Mouse (Mus musculus) left cerebral cortex, postnatal 4 days (tissue): ENCODE measurements at regions not wholly inside any gene's neighbourhood (a gene's known extent, or its start where the extent isn't known, plus 50 kb on each side); places are given as distances from the start of the nearest gene placed in this dataset.
"Not testable (repeated sequence)": the region's sequence is repeated elsewhere in the genome, so short reads cannot be mapped to it uniquely, and the experiment has no call there.

Experiments
- DNase-seq: peaks from one replicate; pipeline ENCODE4 v3.0.0-alpha.2; 2022
- intact Hi-C: fragments of 180-260 bp; cut with DNase I; formaldehyde crosslinking; loops from one replicate; pipeline ENCODE4 v1.15.1; 2025

- DNase-seq, intact Hi-C loops: not testable (repeated sequence)
Measured at GRCm38 (mm10) chr1:184669173-184669572, 63.2 kb downstream of the Hlx start.

DNA sequence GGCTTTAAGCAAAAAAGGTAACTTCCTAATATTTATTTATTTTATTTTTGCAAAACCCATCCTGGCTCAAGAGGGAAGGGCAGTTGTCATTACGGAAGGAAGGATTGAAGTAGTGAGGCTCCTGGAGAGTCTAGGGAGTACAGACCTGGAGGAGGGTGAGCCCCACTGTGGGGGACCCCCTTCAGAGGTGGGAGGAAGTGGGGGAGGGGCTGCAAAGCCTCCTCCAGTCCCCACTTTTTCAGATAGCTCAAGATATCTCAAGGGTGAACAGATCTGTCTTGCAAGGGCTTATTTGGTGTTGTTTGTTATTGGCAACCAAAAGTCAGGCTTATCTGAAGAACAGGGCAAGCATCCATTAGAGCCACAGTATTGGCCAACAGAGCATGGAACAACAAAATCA, 64.0 kb downstream of the Hlx start:
- intact Hi-C loops, result no loop called here
- no peak for DNase-seq

- DNase-seq, result no peak
Measured at GRCm38 (mm10) chr1:184668022-184668421, 64.4 kb downstream of the Hlx start.

GRCm38 (mm10) chr1:184665243-184665642, 67.2 kb downstream of the Hlx start:
- intact Hi-C loops, result no loop called here

More at GRCm38 (mm10) chr1:184668022-184668421, 64.4 kb downstream of the Hlx start:
- intact Hi-C loops, result no loop called here

GRCm38 (mm10) chr1:184664098-184664375, 68.4 kb downstream of the Hlx start:
- DNase-seq, result no peak
- intact Hi-C loops, result no loop called here

More at GRCm38 (mm10) chr1:184665243-184665642, 67.2 kb downstream of the Hlx start:
- DNase-seq, result no peak

- no peak for DNase-seq
- intact Hi-C loops, result no loop called here
Measured at GRCm38 (mm10) chr1:184663300-184664097, 68.9 kb downstream of the Hlx start.

GRCm38 (mm10) chr1:184650541-184651105, 81.8 kb downstream of the Hlx start:
- DNase-seq, result no peak
- intact Hi-C loops, result no loop called here

- DNase-seq, result no peak
- intact Hi-C loops, result no loop called here
Measured at GRCm38 (mm10) chr1:184647920-184648540, 84.4 kb downstream of the Hlx start.

DNA sequence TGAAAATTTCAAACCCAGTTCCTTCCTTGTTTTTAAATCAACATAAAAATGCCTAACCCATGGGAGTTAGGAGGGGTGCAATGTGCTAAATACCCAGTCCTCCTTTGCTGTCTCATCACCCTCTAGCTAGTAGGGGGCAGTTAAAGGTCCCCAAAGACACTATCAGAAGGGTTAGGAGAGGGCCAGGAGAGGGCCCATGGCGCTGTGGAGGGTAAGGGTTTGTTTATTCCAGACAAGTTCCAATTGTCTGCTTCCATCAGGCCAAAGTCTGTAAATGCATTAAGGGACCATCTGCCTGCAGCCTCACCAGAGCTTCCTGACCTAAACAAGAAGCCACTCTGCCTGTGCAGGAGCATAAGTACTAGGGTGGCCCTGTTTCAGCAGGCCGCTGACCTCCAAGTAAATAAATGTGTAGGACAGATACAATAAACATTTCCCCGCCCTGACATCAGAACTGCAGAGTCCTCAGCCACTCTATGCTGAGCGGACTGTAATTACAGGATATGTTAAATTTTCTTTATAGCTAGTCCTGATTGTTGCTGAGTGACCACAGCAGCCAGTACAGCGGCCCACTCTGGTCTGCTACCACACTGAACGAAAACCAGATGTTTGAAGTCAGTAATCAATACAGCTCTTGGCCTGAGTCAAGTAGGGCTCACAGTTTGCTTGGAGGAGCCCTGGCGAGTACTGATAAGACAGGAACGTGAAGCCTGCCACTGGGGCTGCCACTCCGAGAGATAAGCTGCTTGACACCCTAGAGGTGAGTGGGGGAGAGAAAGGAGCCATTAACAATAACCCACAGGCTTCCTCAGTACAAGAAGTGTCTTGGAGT, 87.4 kb downstream of the Hlx start:
- no peak for DNase-seq
- intact Hi-C loops, result no loop called here

- DNase-seq, result no peak
- intact Hi-C loops, result no loop called here
Measured at GRCm38 (mm10) chr1:184630695-184631475, 101.5 kb downstream of the Hlx start.

DNA sequence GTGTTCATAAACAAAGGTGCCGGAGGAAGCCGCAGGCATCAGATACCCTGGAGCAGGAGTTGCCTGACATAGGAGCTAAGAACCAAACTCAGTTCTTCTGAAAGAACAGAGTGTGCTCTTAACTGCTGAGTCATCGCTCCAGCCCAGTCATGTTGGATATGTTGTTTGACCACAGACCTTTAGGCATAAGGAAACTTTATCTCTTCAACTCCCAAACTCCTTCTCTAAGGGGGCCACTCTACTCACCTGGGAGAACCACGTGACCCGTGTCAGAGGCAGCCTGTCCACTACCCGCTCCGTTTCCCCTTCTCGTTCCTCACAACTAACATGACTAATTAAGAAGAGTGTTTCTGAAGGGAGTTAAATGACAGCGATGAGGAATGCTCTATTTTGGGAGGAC, 103.2 kb downstream of the Hlx start:
- no peak for DNase-seq
- intact Hi-C loops, result no loop called here

- intact Hi-C loops, result no loop called here
- no peak for DNase-seq
Measured at GRCm38 (mm10) chr1:184628566-184629168, 103.8 kb downstream of the Hlx start.

GRCm38 (mm10) chr1:184622462-184622861, 110.0 kb downstream of the Hlx start:
- intact Hi-C loops, result no loop called here
- DNase-seq, result no peak

GRCm38 (mm10) chr1:184621950-184622349, 110.5 kb downstream of the Hlx start:
- no peak for DNase-seq
- intact Hi-C loops, result no loop called here

DNA sequence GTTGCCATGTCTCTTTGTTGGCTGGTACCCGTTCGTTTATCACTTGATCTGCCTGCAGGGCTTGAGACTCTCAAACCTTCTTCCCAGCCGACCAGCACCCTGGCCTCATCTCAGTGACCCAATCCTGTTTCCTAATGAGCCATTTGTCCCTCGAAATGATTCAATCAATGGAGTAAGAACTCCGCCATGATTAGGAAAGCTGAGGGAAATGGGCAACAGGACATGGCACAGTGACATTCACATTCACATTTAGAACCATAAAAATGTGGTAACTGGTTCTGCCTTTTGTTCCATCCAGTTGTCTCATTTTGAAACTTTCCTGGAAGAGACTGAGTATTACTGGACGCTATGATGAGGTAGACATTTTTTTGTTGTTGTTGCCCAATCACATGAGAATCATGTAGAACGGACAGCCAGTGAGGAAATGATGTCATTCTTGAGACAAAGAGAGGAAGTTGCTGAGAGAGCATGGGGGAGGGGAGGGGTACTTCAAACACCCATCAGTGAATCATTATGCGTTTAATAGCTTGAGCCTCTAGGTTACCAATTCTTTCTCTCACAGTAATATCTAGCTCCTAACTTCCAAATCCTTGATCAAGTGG, 114.5 kb downstream of the Hlx start:
- intact Hi-C loops, result no loop called here
- DNase-seq, result no peak

GRCm38 (mm10) chr1:184615991-184616390, 116.4 kb downstream of the Hlx start:
- intact Hi-C loops, result no loop called here
- no peak for DNase-seq

- intact Hi-C loops, result no loop called here
- DNase-seq, result no peak
Measured at GRCm38 (mm10) chr1:184614699-184615415, 117.6 kb downstream of the Hlx start.

- no peak for DNase-seq
- intact Hi-C loops, result no loop called here
Measured at GRCm38 (mm10) chr1:184612880-184613279, 119.5 kb downstream of the Hlx start.

DNA sequence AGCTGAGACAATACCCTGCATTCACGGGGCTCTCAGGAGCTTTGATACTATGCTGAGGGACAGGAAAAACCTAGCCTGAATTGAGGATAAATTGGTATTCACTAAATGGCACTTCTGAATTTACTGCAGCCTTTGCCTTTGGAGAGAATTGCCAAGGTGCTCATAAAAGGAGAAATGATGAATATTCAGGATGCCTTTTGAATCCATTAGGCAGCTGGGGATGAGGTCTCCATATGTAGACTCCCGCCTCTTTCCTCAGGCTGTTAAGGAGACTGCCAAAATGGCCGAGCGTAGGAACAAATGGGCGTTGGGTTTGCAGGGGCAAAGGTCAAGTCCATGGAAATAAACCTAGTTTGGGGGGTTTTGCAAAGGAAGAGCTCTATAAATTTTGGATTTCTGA, 123.5 kb downstream of the Hlx start:
- DNase-seq, result no peak
- intact Hi-C loops, result no loop called here
